ENCODE assay signal across 13 mouse cellular contexts in genomic region chr10:93063576-93063975, GRCm38 (mm10). TPM values are rescaled to one million over a fixed set of nuclear protein-coding genes. Genes with fewer than 3 reads are reported as not detected.
A peak's percentile ranks its signal among the peaks of the same experiment; 100 is the strongest.
DNase-seq lines count a peak whose midpoint lies in the region; ATAC-seq and TF ChIP-seq lines count a peak whose summit lies in the region.
"Had no signal": no experiment of that assay in that cellular context is flagged by ENCODE, and none has a peak within 500 bp of the region (broad histone marks: within the 10 kb centered on the region; RNA-seq: fewer than 3 reads in every experiment).

No protein-coding gene starts in this region.

- no peak for TF ChIP-seq EP300 in MEL (IDR thresholded peaks at IDR 0.05; ENCODE audit: low read depth in 1 of 2, low read length in 2 of 2)

- H3K27ac ChIP-seq in MEL (ENCODE audit: control insufficient read depth, low read depth, low read length) = no peak overlapping the region
- H3K27ac ChIP-seq in liver, embryonic 12.5 days = no peak overlapping the region
- H3K27ac ChIP-seq in midbrain, embryonic 14.5 days (replicated peaks; ENCODE audit: low read depth, low read length) = no peak overlapping the region
- H3K27ac ChIP-seq in forebrain, embryonic 10.5 days = no peak overlapping the region
- H3K27ac ChIP-seq: heart, adult 2 months had no signal

- H3K36me3 ChIP-seq in MEL (ENCODE audit: control insufficient read depth in 1 of 2, insufficient read depth in 2 of 2, low read length in 2 of 2) = peaks cover 0 to 17% of the 10 kb centered on the region in 2 experiments; a peak in 3 of 4 replicates
- no peaks in the 10 kb centered on the region for H3K36me3 ChIP-seq in liver, embryonic 12.5 days
- no peaks in the 10 kb centered on the region for H3K36me3 ChIP-seq in midbrain, embryonic 14.5 days (ENCODE audit: control insufficient read depth, insufficient read depth, low read length)
- no peaks in the 10 kb centered on the region for H3K36me3 ChIP-seq in forebrain, embryonic 10.5 days (replicated peaks)

- no peak for TF ChIP-seq CTCF in MEL (IDR thresholded peaks at IDR 0.05 in 2 of 3, conservative IDR thresholded peaks at IDR 0.05 in 1 of 3; ENCODE audit: control insufficient read depth in 1 of 3, insufficient read depth in 1 of 3, low read depth in 2 of 3, low read length in 3 of 3, poor library complexity in 1 of 3, severe bottlenecking in 1 of 3)

- TF ChIP-seq POLR2A in MEL (IDR thresholded peaks at IDR 0.05; ENCODE audit: control insufficient read depth in 1 of 2, insufficient read depth in 1 of 2, low read depth in 1 of 2, low read length in 2 of 2, poor library complexity in 1 of 2) = peak in 1 of 2 experiments; percentile 41; a peak in 1 of 4 replicates

- no peak overlapping the region for H3K9ac ChIP-seq in MEL (ENCODE audit: control insufficient read depth, low read depth, low read length, poor library complexity, severe bottlenecking)
- no peak overlapping the region for H3K9ac ChIP-seq in liver, embryonic 12.5 days
- no peak overlapping the region for H3K9ac ChIP-seq in midbrain, embryonic 14.5 days (replicated peaks; ENCODE audit: low read length)

- no peak overlapping the region; a peak in 2 of 4 replicates for H3K4me3 ChIP-seq in MEL (ENCODE audit: control insufficient read depth in 1 of 2, insufficient read depth in 1 of 2, low read depth in 2 of 2, low read length in 2 of 2)
- no peak overlapping the region for H3K4me3 ChIP-seq in liver, embryonic 12.5 days
- no peak overlapping the region for H3K4me3 ChIP-seq in midbrain, embryonic 14.5 days (replicated peaks; ENCODE audit: low read depth, low read length)
- H3K4me3 ChIP-seq in forebrain, embryonic 10.5 days = no peak overlapping the region
- H3K4me3 ChIP-seq: heart, adult 2 months; megakaryocyte, embryonic 14.5 days had no signal

- peak; percentile 58; the same call in 1 of the 2 replicates for ATAC-seq in common myeloid progenitor, adult 5-6 weeks (replicated peaks; ENCODE audit: low read depth, poor library complexity, severe bottlenecking)
- ATAC-seq in liver, embryonic 12.5 days = peak; percentile 72
- ATAC-seq in midbrain, embryonic 14.5 days (ENCODE audit: low FRiP score, low TSS enrichment) = no peak

- no peaks in the 10 kb centered on the region for H3K79me2 ChIP-seq in MEL (ENCODE audit: control insufficient read depth, insufficient read depth, low read length, poor library complexity)

- peaks cover 9 to 10% of the 10 kb centered on the region in 2 experiments for H3K4me1 ChIP-seq in MEL (ENCODE audit: control insufficient read depth in 1 of 2, insufficient read depth in 2 of 2, low read length in 2 of 2)
- H3K4me1 ChIP-seq in liver, embryonic 12.5 days = peaks cover 17% of the 10 kb centered on the region
- H3K4me1 ChIP-seq in midbrain, embryonic 14.5 days (ENCODE audit: control insufficient read depth, insufficient read depth, low read length) = no peaks in the 10 kb centered on the region
- H3K4me1 ChIP-seq in forebrain, embryonic 10.5 days = peaks cover 3% of the 10 kb centered on the region; the same call in 1 of the 2 replicates

- no peak for TF ChIP-seq RAD21 in MEL (IDR thresholded peaks at IDR 0.05; ENCODE audit: low read depth, low read length)

- 40% methylated on average over 3 of the region's 3 CpGs for WGBS in liver, embryonic 12.5 days (ENCODE audit: insufficient replicate concordance)
- WGBS in midbrain, embryonic 14.5 days = 82% methylated on average over 3 of the region's 3 CpGs
- 76% methylated on average over 3 of the region's 3 CpGs for WGBS in forebrain, embryonic 10.5 days

- peak; percentile 84 for DNase-seq in MEL (ENCODE audit: low read depth, low spot score)
- DNase-seq in kidney, adult 8-10 months = peak; percentile 50 to 55
- DNase-seq in midbrain, embryonic 14.5 days = no peak
- no peak for DNase-seq in gastrocnemius, postnatal 14 days
- DNase-seq in forebrain, embryonic 10.5 days (ENCODE audit: extremely low spot score, low spot score) = no peak
- no peak for DNase-seq in left cerebral cortex, adult 18-20 months (ENCODE audit: low spot score in 2 of 2)
- DNase-seq: adrenal gland, adult 2 months; heart, adult 2 months; heart, postnatal 36 days; lung, adult 2 months had no signal

- intact Hi-C loops in gastrocnemius, postnatal 14 days (cut with DNase I; ENCODE audit: low total_unique reads) = no loop called here

- no peaks in the 10 kb centered on the region for H3K27me3 ChIP-seq in MEL (ENCODE audit: control insufficient read depth in 1 of 2, insufficient read depth in 2 of 2, low read length in 2 of 2)
- no peaks in the 10 kb centered on the region for H3K27me3 ChIP-seq in liver, embryonic 12.5 days (replicated peaks)
- H3K27me3 ChIP-seq in midbrain, embryonic 14.5 days (ENCODE audit: control insufficient read depth, insufficient read depth, low read length) = no peaks in the 10 kb centered on the region
- H3K27me3 ChIP-seq in forebrain, embryonic 10.5 days (ENCODE audit: poor library complexity, severe bottlenecking) = no peaks in the 10 kb centered on the region
- H3K27me3 ChIP-seq: megakaryocyte, embryonic 14.5 days had no signal

- no peak overlapping the region for H3K4me2 ChIP-seq in liver, embryonic 12.5 days
- no peak overlapping the region for H3K4me2 ChIP-seq in midbrain, embryonic 14.5 days (ENCODE audit: low read length)

- no peaks in the 10 kb centered on the region for H3K9me3 ChIP-seq in MEL (replicated peaks; ENCODE audit: insufficient read depth, low read length)
- no peaks in the 10 kb centered on the region for H3K9me3 ChIP-seq in liver, embryonic 12.5 days (replicated peaks)
- no peaks in the 10 kb centered on the region for H3K9me3 ChIP-seq in midbrain, embryonic 14.5 days (ENCODE audit: control insufficient read depth, low read length)
- no peaks in the 10 kb centered on the region for H3K9me3 ChIP-seq in forebrain, embryonic 10.5 days
- H3K9me3 ChIP-seq: megakaryocyte, embryonic 14.5 days had no signal

TF ChIP-seq in MEL, 35 proteins besides CTCF, POLR2A, EP300 and RAD21:
- TF ChIP-seq USF2 (IDR thresholded peaks at IDR 0.05; ENCODE audit: borderline replicate concordance in 1 of 2, insufficient read depth in 1 of 2, low read depth in 1 of 2, low read length in 2 of 2) (no peak), MYC (IDR thresholded peaks at IDR 0.05; ENCODE audit: low read depth, low read length) (peak; percentile 55; the same call in 1 of the 2 replicates), MXI1 (IDR thresholded peaks at IDR 0.05; ENCODE audit: low read depth, low read length) (peak; percentile 87), NELFE (IDR thresholded peaks at IDR 0.05; ENCODE audit: low read depth, low read length) (no peak), GATA1 (IDR thresholded peaks at IDR 0.05; ENCODE audit: low read depth, low read length) (peak; percentile 40; the same call in 1 of the 2 replicates), SIN3A (IDR thresholded peaks at IDR 0.05; ENCODE audit: low read length) (peak; percentile 24; the same call in 1 of the 2 replicates), MAX (IDR thresholded peaks at IDR 0.05; ENCODE audit: low read length) (peak; percentile 87), USF1 (IDR thresholded peaks at IDR 0.05; ENCODE audit: low read depth, low read length) (peak; percentile 80)

RNA-seq across cellular contexts. Expression of gene Cfap54, which starts 17.8 kb away (rescaled TPM):
- total RNA-seq in MEL (2012; rRNA removed) = 2.0 and 3.2 TPM in 2 replicates
- 1 to 10 TPM in 1 of 2 experiments, not detected in 1; 2.7 TPM for polyA plus RNA-seq in MEL (2012; ENCODE audit: insufficient read depth in 1 of 2, insufficient read length in 2 of 2, low read depth in 1 of 2, low replicate concordance in 2 of 2, missing spikeins in 1 of 2)
- total RNA-seq in common myeloid progenitor, adult 5-6 weeks (2017) = 0.27 and 1.2 TPM in 2 replicates
- polyA plus RNA-seq in liver, embryonic 12.5 days (2016; fragmentation: Nextera tagmentation; extraction: Ambion mirVana) = 0.12 TPM in 1 of 2 replicates, not detected in the other
- polyA plus RNA-seq in midbrain, embryonic 14.5 days (2014; fragmentation: Nextera tagmentation; extraction: Ambion mirVana) = 2.7 TPM in 2 replicates
- 1 to 10 TPM in 1 of 2 experiments, under 1 TPM in 1; 0.66 to 1.4 TPM for total RNA-seq in gastrocnemius, postnatal 14 days (2021)
- 1.1 and 1.3 TPM in 2 replicates for polyA plus RNA-seq in forebrain, embryonic 10.5 days (2016; fragmentation: Nextera tagmentation; extraction: Ambion mirVana)
- total RNA-seq in left cerebral cortex, adult 18-20 months (2021) = 10 to 100 TPM; 19.6 to 23.7 TPM

Comparison
In these comparisons a context has a peak if more than half of its experiments do, and no peak if none do; other contexts are left out.
1. DNase-seq: peak in MEL (single experiment) and kidney, adult 8-10 months (2 of 2); none in midbrain, embryonic 14.5 days (single experiment), gastrocnemius, postnatal 14 days (single experiment), forebrain, embryonic 10.5 days (single experiment) and left cerebral cortex, adult 18-20 months (0 of 2).